Mouse (Mus musculus) cerebellum, adult 11 months (tissue): ENCODE measurements around the gene Pck2.

Experiments
- DNase-seq: peaks from one replicate; pipeline ENCODE4 v3.0.0; 2022

Gene Pck2

DNA sequence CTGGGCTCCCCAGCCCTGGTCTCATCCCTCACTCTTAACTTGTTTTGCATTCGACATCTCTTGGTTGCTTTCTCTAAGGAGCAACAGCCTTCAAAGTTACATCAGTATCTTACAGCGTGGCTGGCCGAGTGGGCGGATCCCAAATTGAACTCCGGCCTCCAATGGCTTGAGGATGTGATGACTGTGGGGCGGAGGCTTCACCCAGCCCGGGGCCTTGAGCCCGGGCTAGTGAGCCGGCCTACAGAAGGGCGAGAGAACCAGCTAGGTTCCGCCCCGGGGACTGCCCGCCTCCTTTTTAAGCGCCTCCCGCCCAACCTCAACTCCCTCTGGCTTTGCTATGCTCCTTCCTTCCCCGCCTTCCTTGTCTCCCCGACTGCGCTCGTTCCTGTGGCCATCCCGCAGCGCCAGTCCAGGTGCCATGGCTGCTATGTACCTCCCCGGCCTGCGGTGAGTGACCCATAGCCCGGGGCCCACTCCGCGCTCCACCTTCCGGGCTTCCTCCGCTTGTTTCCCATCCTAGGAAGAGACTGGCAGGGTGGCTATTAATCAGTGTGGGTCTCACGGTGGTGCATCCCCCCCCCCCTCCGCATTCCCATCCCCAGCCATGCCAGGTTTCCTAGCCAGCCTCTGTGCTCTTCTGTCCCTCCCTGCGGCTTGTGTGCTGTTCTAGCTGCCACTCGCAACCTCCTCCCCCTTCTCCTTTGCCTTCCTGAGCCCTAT, at the start of gene Pck2:
Pck2 (plus strand) TSS at position 200 of the 720 bp plus-strand sequence.
- peak; percentile 81 for DNase-seq

DNA sequence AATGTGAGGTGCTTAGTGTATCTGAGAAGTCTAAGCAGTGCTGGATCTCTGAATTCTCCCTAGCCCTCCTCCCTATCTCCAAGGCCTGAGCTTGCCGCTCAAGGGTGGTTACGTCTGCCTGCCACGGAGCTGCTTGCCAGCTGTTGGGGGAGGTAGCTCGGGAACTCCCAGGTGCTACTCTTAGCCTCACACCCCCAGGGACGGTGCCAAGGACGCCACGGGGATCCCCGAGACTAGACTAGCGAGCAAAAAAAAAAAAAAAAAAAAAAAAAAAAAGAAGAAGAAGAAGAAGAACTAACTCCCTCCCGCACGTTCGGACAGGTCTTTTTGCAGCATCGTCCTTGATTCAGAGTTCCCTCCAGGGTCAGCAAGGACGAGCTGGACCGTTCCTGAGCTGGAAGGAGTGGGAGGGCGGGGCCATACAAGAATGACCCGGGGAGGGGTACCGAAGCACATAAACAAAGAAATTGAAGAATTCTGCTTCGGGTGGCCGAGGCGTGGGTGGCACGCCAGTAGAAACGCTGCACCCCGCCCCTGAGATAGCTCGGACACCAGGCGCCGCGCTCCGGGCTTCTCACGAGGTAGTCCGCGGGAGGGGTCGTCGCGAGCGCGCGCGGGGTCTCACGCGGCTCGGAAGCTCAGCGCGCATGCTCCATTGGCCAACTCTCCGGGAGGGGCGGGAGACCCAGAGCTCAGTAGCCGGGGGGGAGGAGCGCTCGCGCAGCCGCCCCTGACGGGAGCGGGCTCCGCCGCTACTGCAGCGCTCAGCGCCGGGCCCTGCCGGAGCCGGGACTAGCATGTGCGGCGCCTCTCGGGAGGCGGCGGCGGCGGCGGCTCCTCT, 49.5 kb upstream of the Pck2 start, which contains the start of gene Carmil3:
Carmil3 (plus strand) TSS at position 291 of the 841 bp plus-strand sequence.
- DNase-seq, result peak; percentile 87

DNA sequence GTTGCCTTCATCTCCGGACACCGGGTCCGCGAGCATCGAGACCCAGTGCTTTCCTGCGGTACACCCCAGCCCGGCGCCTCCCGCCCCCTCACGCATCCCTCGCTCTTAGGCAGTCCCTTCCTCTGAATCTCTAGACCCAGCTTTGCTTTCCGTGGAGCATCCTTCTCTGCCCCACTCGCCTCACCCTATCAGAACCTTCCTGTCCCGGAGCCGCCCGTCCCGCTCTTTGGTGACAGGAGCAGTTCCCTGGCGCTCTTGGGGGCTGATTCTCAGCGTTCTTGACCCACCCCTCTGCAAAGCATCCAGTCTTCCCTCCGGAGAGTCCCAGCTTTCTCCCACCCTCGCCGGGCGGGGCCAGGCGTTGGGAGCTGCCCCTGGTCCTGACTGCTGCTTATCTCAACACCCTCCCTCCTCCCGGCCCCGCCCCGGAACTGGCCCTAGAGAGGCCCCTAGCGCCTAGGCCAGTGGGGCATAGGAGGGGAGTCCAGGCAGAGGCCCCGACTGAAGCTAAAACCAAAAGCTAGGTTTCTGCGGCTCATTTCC, 48.7 kb upstream of the Pck2 start:
- DNase-seq, result peak; percentile 70

DNA sequence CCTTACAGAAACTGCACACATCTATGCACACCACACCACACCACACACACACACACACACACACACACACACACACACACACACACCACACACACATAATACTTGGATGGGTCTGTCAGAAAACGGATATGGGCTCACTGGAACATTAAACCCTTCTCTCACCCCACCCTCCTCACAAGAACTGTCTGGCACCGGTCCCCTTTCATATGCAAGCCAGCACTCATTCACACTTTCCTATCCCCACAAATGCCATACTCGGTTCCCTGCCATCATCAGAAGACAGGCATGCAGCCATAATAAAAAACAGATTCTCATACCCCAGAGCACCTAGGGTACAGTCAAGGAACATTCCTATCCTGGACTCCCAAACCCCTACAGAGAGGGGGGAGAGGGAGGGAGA, 48.0 kb upstream of the Pck2 start:
- no peak for DNase-seq

DNA sequence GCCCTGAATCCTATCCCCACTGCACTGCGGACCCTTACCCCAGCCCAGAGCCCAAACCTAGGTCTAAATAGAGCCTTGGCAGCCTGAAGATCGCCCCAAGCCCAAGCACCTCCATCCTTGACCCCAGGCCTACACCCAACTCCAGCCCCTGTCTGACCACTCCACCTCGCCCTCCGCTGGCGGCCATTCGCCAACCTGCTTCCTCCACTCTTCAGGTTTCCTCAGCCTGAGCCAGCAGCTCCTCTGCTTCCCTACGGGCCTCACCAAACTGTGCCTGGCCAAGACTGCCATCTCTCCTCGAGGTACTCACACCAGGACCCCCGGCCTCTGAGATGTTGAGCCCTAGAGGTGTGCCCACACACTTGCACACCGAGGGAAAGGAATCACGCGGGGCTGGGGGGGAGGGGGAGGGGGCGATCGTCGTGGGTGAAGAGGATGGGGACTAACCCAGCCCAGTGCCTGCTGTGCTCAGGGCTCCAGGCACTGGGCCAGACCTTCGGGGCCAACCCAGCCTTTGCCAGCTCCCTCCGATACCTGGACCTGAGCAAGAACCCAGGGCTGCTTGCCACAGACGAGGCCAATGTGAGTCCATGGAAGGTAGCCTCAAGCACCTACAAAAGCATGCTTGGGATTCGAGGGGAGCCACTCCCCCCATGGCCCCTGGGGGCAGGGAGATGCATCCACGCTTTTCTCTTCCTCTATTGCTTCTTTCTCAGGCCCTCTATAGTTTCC, 44.4 kb upstream of the Pck2 start:
- peak; percentile 53 for DNase-seq

DNA sequence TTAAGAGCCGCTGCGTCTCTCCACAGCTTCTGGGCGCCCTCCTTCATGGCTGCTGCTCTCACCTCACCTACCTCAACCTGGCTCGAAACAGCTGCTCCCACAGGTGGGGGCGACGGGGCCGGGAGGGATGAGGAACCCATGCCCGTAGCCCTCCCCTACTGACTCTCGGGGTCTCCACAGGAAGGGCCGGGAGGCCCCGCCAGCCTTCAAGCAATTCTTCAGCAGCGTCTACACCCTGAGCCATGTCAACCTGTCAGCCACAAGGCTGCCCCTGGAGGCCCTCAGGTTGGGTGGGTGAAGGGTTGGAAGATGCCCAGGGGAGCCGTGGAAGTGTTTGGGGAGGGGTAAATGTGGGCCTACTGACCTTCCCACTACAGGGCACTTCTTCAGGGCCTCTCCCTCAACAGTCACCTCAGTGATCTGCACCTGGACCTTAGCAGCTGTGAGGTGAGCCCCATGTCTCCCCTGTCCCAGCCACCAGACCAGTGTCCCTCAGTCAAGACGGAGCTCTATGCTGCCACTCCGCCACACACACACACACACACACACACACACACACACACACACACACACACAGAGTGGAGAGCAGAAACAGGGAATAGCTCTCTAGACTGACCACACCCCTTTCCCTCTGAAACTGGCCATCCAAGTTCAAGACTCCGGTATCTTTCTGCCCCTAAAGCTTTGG, 43.2 kb upstream of the Pck2 start:
- DNase-seq, result no peak

DNA sequence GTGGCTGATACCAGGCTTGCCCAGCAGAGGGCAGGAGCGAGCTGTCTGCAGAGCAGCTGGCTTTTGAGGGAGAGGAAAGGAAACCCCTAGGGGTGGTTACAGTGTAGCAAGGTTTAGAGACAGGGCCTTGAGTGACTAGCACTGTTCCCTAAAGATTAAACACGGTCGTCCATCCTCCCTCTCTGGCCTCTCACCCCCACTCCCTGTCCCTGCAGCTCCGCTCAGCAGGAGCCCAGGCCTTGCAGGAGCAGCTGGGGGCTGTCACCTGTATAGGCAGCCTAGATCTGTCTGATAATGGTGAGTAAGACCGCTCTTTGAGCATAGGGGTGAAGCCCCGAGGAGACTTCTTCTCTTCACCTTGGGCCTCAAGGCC, 42.6 kb upstream of the Pck2 start:
- peak; percentile 81 for DNase-seq

DNA sequence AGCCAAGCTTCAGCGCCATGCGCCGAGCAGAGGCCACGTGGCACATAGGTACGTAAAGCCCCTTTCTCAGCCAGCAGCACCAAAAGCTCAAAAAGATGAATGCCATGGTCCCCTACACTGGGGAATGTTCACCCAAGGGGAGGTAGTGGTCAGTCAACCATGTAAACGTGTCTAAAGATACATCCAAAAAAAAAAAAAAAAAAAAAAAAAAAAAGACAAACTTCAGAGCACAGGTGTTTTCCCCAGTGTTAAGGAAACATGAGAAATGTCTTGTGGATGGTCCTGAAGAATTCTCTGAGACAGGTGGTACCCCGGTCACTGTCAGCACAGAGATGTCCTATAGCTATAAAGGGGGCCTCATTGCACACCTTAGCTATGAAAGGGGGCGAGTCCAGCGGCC, 34.5 kb upstream of the Pck2 start:
- DNase-seq, result no peak

DNA sequence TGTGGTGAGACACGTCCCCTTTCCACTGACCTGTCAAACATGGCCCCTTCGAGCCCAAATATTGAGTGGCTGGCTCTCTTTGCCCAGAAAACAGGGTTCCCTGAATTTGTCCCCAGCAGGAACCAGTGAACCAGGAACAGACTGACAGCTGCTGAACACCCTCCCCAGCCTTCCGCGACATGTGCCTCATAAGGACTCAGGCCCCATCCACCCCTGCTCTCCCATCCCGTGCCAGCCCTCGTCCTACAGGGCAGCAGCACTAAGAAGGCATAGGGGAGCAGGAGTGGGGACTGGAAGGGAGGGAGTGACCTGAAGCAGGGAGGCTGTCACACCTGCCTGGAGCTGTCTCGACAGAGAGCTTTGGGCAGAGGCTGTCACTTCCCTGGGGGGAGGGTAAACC, 32.3 kb upstream of the Pck2 start:
- no peak for DNase-seq

DNA sequence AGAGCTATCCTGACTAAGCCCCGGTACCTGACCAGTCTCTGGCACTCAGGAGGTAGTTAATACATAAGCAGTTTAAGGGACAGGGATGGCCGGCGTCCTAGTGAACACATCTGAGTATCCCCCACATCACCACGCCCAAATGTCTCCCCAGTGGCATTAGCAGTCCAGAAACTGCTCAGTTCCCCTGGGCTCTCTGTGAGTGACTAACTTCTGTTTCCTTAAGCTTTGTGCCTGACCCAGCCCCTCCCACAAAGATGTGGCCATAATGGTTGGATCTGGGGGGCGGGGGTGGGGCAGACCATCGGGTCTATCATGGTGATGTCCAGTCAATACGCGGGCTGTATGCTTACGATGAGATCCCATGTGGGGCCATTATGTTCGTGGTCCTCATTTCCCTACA, 30.5 kb upstream of the Pck2 start:
- DNase-seq, result no peak

DNA sequence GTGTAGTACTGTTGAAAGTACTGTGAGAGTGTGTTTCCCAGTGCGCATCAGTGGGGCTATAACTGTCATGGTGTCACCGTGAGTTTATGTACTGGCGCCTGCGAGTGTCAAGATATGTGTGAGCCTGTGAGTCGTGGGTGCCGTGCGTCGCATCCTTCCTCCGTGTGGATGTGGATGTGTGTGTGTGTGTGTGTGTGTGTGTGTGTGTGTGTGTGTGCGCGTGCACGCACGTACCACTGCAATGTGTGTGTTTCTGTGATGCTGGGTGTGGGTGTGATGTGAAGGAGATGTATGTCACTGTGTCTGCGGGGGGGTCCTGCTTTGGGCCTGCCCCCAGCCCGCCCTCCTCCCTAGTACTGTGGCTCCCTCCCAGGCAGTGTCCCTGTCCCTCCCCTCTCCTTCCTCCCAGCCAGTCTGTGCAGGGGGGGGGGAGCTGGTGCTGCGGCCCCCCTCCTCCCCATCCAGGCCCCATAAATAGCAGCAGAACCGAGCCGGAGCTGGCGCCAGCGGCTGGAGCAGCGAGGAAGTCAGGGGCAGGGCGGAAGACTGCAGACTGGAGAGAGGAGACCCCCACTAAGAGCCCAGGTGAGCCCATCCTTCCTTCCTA, 29.8 kb upstream of the Pck2 start, which contains the start of gene Cpne6:
Cpne6 (plus strand) TSS at position 321 of the 607 bp plus-strand sequence.
- DNase-seq, result no peak

DNA sequence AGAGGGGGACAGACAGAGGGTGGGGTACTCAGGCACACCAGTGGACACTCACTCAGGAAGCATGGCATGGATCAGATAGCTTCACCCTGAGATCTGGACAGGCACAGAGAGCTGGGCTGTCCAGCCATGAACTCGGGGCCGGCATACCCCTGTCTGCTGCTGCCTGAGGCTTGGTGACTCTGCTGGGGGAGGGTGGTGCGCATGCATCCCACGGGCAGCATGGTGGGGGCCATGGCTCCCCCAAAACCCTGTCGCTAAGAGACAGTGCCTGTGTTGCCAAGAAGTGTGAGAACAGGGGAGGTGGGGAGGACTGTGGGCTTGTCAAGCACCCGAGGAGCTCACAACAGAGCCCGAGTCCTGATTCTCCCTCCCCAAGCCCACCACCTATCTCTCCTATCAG, 29.0 kb upstream of the Pck2 start:
- DNase-seq, result no peak

DNA sequence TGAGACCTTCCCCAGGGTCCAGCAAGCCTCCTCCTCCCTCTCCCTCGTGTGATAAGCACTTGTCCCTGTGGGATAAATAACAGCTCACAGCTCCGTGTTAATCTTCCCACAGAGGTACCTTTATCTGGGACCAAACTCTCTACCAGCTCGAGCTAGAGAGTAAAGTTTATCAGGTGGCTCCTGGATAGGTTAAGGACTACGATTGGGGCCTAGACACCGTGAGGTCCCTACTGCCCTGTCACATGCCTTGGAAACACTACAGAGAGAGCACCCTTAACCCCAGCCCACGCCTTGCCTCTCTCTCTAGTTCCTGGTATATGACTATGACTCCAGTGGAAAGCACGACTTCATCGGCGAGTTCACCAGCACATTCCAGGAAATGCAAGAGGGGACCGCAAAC, 26.1 kb upstream of the Pck2 start:
- DNase-seq, result no peak

DNA sequence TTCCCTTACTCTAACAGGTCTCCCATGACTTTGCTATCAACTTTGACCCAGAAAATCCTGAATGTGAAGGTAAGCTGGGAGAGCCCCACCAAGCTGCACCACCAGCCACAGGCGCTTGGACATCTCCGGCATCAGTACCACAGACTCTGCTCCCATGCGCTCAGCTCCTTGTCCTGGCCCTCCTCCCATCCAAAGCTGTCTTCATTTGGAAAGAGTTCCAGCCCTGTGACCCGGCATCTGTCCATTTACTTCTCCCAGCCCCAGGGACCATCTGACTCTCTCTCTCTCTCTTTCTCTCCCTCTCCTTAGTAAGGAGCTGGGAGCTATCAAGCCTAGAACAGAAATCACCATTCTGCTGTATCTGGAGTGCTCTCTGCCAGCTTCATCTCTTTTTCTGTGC, 24.2 kb upstream of the Pck2 start:
- no peak for DNase-seq

DNA sequence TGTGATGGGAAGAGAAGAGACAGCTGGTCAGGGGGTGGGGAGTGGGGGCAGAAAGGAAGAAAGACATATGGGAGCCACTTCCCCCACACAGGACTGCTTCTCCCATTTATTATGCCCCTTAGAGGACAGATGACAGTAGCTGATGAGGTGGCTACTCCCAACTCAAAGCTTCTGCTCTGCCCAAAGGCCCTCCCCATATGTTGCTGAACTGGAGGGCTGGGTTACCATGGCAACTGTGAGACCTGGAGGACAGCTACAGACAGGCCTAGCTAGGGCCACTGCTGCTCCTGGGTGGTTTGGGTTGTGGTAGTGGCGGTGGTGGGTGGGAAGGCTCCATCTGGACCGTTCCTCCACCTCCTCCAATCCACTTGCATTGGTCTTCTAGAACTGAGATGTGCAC, 21.2 kb upstream of the Pck2 start:
- no peak for DNase-seq

DNA sequence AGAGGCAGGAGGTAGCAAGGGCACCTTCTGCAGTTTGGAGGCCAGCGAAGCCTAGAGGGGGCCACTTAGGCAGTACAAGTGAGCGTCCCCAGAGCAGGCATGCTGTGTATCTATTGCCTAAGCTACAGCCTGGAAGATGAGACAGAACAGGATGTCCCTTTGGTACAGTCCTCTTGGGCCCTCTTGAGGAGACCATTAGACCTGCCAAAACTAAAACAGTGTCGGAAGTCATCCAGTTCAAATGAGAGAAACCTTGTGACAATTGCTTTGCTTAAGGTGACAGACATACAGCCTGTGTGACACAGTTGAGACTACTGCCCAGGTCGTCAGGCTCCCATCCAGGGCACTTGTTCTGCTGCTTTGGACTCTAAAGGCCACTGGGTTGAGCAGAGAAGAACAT, 20.5 kb upstream of the Pck2 start:
- no peak for DNase-seq

DNA sequence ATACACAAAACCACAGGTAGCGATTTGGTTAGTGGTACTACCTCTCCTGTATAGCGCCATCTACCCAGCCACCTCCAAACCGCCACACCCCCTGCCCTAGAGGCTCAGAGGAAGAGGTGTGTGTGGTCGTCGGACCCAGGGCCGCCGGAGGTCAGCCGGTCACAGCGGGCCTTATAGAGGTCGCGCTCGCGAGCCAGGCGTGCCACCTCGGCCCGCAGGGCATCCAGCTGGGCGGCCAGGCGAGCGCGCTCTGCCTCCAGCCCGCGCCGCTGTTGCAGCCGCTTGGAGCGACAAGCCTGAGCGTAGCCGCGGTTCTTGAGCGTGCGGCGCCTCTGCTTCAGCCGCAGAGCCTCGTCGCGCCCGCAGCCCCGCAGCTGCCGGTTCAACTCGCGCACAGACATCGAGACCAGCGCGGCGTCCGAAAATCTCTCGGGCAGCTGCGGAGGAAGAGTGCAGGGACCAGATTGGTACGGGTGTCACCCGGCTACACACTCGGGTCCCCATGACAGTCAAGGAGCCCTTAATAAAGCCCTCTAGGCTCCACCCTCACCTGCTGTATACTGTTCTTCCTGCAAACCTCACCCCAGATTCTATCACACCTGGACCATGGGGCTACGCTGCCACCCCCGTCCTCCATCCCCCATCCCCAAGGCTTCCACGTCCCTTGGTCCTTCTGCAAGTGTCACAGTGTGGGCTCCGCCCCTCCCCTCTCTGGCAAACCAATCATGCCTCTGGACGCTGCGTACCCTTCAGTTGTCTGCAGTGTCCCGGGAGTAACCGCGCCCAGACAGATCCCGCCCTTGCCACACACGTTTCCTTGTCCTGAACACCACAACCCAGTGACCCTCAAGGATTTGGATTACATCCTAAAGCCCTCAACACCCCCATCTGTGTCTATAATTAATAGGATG, 19.4 kb upstream of the Pck2 start:
- peak; percentile 48 for DNase-seq

DNA sequence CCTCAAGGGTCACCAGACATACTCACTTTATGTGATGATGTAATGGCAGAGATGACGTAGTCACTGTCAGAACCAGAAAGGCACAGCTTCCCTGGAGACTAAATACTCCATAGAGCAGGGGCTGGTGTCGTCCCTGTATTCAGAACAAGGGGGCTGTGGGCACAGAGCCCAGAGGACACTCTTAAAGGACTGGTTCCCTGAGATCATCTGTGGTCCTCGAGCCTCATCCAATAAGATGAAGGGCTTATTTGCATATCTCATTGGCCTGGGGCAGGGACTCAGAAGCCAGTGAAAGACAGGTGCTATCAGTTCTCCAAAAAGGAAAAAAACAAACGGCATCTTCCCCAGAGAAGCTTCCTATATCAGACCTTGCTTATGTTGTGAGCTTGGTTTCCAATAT, 16.0 kb upstream of the Pck2 start:
- DNase-seq, result no peak

DNA sequence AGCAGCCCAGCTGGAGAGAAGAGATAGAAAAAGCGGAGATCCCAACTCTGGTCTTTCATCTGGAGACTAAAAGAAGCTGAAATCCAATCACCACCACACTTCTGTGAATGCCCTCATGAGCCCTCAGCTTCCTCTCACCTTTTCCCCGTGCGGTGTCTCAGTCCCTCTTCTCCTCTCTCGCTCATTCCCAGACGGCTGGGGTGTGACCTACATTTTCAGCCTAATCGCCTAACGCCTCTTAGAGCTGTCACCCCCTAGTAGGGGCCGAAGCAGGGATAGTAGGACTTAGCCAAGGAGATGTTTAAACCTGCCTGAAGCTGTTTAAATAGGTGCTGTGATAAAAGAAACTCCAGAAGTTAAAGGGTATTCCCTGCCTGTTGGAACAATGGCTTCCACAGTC, 15.3 kb upstream of the Pck2 start, which contains the start of gene Nrl:
Nrl (minus strand) TSS at position 197 of the 400 bp plus-strand sequence.
- DNase-seq, result no peak

DNA sequence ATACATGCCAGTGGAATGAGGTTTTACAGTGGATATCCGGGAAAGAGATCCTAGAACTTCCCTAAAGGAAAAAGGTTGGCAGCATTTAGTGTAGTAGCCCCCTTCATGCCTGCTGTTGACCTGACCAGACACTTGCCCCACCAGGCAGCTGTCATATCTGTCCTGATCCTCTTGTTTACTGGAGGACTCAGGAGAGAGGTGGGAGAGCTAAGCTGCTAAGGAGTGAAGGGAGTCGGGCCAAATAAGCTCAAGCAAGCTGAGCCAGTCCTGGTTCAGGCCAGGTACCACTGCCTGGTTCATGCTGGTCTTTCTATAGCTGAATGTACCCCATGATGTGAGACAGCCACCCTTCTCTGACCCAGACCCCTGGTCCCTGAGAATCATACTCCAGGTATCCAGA, 13.4 kb upstream of the Pck2 start:
- no peak for DNase-seq

DNA sequence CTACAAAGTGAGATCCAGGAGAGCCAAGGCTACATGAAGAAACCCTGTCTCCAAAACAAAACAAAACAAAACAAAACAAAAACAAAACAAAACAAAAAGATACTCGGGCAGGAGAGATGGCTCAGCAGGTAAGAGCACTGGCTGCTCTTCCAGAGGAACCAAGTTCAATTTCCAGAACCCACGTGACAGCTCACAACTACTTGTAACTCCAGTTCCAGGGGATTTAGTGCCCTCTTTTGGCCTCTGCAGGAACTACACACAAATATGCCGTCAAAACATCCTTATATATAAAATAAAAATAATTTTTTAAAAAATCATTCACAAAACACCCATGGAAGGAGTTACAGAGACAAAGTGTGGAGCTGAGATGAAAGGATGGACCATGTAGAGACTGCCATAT, 12.1 kb upstream of the Pck2 start:
- DNase-seq, result no peak
